Mouse (Mus musculus): ENCODE measurements around the gene Ppip5k2.
A peak's percentile ranks its signal among the peaks of the same experiment; 100 is the strongest.

The Ppip5k2 gene

DNA sequence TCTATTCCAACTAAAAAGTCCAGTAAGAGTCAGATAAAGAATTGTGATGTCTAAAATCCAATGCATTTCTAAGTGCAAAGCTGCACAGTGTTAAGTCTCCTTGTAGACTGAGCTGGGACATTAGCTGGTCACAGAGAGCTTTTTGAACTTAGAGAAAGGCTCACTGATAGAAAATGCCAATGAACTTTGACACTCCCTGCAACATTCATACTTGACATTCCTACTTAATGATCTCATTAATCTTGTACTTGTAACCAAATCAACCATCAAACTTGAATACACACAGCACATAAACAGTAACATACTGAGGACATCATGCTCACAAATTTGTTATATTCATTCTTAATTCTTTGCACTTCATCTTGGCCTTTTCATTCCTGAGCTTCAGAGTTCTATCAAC lies 10.4 kb downstream of the Ppip5k2 start:
- DNase-seq (ENCODE audit: low read depth, low spot score): no peak

DNA sequence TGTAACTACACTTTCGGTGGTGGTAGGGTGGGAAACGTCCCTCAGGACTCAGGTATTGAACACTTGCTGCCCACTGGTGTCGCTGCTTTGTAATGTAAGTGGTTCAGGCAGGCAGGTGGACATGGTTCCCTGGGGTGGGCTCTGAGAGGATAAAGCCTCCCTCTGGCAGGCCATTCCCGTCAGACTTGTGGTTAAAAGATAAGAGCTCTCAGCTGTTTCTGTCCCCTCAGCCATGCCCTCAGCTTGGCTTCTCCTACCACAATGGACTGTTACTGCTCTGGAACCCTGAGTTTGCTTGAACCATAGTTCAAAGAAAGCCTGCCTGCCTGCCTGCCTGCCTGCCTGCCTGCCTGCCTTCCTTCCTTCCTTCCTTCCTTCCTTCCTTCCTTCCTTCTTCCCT lies 15.8 kb downstream of the Ppip5k2 start:
- DNase-seq (ENCODE audit: low read depth, low spot score): no peak

DNA sequence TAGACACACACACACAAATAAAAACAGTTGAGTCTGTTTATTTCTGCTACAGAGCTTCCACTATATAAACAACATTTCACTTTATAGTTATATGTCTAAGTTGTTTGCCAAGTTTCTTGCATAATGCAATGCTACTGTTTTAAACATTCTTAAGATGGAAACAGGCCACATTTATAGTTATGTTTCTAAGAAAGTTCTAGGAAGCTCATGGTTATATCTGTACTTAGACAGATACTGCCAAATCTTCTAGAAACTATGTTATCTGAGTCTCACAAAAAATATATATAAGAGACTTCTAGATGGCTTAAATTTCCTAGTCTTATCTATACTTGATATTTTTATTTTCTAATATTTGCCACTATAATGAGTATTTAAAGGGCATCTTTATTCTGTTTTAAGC lies 17.0 kb downstream of the Ppip5k2 start:
- DNase-seq (ENCODE audit: low read depth, low spot score): no peak

DNA sequence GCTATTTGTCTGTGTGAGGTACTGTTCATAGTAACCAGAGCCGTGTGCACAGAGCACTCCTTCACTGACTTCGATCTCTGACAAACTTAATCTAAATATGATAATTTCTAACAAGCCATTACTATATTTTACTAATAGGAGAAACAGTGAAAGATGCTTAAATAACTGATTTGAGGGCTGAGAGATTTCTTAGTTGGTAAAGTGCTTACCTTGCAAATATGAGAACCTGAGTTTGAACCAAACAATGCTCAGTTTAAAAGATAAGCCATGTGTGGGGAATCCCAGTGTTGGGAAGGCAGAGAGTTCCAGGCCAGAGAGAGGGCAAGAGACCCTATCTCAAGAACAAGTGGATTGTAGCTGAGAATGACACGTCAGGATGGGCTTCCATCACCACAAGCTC lies 22.0 kb downstream of the Ppip5k2 start:
- no peak for DNase-seq (ENCODE audit: low read depth, low spot score)

DNA sequence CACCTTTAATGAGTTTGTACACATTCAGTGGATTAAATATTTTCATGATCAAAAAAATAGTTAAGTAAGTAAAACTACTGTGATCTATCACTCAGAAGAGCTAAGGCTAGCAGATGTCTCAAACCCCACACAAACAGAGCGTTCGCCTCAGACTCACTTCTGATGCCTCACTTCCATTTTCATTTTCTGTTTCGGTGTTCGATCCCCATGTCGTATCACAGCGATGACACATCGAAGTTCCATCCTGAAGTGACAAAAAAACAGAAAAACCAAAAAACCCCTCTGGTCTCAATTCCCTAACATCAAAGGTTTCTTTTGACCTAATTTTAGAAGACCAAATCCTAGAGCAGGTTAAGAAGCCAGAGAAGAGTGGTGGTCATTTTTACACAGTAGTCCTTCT lies 23.9 kb downstream of the Ppip5k2 start:
- no peak for DNase-seq (ENCODE audit: low read depth, low spot score)

DNA sequence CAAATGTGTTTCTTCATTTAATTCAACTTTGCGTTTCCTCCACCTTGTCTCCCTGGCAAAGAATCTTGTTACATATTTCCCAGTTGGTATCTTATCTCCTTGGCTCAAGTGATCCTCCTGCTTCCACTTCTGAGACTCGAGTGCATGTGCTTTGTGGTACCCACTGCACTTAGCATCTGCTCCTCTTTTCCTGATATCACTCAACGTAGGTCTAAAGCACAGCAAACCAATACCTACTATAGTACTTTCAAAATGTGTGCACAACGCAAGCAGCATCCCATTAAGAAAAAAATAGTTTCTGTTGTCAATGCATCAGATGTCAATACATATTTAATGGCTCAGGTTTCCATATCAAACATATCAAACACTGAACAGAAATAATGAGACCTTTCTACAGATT lies 24.5 kb downstream of the Ppip5k2 start:
- DNase-seq (ENCODE audit: low read depth, low spot score): no peak

DNA sequence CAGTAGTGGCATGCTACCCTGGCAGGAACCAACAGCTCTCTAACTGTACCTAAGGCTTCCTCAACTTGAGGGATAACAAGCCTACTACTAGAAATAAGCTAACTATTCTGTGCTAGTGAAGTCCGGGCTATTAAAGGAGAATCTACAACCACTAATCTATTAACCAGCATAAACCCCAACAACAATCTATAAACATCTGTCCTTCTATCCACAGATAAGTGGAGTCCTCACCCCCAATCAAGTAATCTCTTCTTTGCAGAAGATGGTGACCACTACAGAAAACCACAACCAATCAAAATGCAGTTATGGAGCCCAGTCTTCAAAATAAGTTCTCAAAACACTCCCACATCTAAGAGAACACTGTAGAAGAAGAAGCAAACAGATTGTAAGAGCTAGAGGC lies 27.1 kb downstream of the Ppip5k2 start:
- no peak for DNase-seq (ENCODE audit: low read depth, low spot score)

DNA sequence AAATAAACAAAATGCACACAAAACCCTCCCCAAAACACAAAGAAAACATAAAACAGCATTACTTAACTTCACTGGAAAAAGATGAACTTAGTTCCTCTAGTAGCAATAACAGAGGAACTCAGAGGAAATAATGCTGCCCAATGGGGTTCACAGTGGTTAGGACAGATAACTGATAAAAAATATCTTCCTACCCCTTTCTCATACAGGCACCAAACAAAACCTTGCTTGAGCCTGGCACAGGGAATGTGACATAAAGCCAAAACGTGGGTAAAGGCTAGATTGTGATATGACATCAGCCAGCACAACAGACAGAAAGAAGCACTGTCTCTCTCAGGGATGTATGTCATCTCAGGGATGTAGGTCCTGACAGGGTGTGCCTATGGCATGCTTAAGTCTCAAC lies 40.9 kb downstream of the Ppip5k2 start:
- no peak for DNase-seq (ENCODE audit: low read depth, low spot score)

DNA sequence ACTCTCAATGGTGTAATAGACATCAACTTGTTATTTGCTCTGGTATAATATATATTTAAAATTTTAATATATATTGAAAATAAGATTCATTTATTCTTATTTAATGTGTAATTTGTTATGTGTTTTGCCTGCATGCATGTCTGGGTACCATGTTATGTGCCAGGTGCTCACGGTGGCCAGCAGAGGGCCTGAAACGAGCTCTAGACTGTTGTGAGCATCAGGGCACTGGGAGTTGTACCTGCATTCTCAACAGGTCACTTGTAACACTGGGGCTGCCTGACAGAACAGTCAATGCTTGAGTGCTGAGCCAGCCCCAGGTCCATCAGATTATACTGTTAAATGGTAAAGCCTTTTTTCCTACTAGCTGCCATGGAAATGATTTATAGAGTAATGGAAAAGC lies 43.5 kb downstream of the Ppip5k2 start:
- peak; percentile 49 for DNase-seq (ENCODE audit: low read depth, low spot score)

DNA sequence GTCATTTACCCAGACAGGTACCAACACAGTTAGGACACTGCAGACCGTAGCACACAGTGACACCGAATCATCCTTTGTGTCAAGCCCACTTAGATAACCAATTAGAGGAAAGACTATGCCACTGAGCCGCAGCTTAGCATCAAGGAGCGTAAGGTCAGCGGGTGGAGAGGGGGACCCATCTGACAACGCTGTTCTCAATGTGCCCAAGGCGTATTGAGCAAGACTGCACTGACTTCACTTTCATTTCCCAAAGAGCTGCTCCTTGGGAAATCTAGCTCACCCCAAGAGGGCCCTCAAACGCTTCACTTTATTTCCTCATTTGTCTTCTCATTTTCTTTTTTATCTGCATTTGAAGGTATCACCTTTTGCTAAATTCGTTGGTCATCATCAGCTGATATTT lies 51.8 kb downstream of the Ppip5k2 start:
- DNase-seq (ENCODE audit: low read depth, low spot score): no peak

DNA sequence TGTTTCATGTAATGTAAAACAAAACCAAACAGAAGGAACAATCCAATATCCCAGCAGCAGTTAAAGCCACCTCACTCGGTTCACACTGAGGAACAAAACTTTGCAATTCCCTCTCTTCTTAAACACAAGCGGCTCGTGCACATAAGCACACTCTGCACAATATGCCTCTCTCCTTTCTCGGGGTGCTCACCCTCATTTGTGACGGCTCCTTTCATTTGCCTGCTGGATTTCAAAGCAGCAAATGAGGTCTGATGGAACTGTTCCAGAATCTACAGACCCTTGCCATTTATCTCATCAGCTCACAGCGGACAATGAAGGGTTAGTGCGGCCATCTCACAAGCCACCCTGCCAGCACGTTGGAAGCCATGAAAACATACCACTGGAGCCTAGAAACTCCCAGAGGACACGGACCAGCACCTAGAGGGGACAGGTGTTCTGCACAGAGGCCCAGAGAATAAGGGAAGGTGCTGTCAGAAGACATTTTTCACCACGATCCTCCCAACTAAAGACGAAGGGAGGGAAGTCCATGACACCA lies 55.8 kb downstream of the Ppip5k2 start:
- DNase-seq (ENCODE audit: low read depth, low spot score): no peak

DNA sequence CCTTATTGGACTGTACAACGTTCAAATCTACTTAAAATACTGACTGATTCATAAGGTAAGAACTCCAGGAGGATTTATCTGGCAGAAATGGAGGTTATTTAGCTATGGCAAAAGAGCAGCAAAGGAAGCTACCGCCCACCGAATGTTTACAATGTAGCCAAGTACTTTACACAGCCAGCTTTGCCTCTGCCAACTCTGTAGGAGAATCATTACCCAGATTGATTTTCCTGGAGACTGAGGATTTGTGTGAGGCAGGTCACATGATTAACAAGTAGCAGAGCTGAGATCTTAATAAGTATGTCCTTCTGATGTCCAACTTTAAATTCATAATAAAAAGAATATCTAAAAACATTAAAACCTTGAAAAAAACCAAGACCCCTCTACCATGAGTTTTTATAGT lies 59.7 kb downstream of the Ppip5k2 start:
- no peak for DNase-seq (ENCODE audit: low read depth, low spot score)

DNA sequence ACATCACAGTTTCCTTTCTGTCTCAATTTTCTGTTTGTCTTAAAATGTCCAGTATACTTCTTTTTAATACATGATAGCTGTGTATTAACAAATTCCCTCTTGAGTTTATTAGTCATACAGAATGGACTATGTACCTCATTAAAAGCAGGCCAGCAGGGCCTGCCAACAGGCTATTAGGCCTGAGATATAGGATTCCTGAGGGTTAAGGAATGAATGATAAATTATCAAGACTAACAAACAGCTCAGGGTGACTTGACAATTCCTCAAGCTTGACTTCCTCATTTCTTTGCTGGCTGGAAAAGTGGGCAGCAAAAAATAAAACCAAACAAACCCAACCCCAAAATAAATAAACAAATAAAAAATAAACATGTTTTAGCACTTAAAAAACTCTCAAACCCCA lies 64.8 kb downstream of the Ppip5k2 start:
- no peak for DNase-seq (ENCODE audit: low read depth, low spot score)

DNA sequence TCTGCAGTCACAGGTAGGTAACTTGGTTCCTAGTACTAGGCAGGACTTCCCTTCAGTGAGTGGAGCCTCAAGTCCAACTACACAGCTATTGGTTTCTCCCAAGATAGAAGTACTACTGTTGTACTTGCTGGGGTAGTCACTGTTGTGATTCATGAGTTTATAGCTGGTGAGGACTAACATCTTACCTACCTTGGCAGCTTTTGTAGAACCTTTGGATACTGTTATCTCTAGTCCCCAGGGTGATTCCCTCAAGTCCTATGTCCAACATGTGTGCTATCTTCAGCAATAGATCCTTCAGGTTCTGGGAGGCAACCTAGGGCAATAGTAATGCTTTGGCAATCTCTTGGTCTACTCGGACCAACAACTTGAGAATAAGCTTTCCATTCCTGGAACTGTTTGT lies 65.6 kb downstream of the Ppip5k2 start:
- no peak for DNase-seq (ENCODE audit: low read depth, low spot score)

DNA sequence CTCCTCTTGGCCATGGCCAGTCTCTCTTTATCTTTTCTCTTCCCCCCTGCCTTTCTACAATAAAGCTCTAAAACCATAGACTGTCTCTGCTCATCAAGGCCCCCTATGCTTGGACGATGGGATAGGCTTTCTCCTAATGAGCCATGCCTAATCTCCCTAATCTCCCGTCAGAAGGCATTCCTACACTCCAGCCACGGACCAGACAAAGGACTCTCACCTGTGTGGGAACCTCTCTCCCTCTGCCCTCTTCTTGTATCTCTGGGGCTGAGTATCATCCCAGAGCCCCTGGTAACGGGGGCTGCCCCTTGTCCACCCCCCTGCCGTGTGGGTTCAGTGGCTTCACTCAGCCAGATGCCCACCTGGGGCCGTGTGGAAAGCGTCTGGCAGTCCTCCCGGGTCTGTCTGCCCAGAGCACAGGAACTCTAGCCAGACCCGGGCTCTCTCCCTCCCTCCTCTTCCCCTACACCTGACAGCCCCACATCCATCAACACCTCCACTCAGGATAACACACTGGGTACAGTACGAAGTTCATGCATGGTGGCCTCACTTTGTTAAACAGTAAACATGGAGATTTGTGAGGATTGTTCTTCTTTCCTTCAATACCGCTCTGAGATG lies 71.1 kb downstream of the Ppip5k2 start:
- no peak for DNase-seq (ENCODE audit: low read depth, low spot score)

DNA sequence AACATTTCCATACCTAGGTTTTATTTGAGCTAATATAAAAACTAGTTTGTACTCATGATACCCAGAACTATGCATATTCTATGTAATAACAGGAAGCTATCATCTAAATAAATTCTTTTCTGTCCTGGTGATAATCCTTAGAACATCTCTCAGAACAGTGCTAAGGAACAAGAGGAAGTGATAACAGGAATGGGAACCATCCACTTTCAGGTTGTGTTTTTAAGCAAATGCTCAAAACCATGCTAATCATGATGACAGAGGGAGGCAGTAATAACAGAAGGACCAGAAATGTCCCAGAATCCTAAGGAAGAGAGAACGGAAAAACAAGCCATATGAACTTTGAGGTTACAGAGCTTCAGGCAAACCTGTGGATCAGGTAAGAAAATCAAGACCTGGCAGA lies 72.9 kb downstream of the Ppip5k2 start:
- no peak for DNase-seq (ENCODE audit: low read depth, low spot score)

DNA sequence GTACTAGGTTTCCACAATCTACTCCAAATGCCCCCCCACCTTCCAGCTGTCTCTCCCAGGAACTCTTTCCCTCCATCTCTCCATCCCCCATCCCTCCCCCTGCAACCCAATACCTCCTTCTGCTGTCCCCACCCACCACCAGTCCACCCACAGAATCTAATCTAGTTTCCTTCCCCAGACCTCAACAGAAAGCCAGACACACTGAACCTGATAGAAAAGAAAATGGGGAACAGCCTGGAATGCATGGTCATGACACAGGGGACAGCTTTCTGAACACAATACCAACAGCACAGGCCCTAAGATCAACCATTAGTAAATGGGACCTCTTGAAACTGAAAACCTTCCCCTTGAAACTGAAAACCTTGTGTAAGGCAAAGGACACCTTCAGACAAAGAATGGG lies 76.4 kb downstream of the Ppip5k2 start:
- DNase-seq (ENCODE audit: low read depth, low spot score): no peak

DNA sequence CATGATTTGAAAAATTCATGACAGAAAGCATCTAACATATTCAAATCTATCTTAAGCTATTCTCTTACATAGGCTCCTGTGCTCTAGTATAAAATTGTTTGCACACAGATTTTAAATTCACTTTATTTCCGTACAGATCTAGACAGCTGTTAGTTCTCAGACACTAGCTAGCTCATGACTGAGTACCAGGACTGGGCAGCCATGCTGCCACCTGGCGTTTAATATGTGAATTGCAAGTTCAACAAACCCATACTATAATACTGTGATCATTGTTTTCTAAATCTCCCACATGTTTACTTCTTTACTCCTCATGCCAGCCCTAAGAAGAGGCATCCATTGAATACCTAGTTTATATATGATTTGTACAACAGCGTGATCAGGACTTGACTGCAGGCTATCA lies 81.5 kb downstream of the Ppip5k2 start:
- DNase-seq (ENCODE audit: low read depth, low spot score): peak; percentile 66

DNA sequence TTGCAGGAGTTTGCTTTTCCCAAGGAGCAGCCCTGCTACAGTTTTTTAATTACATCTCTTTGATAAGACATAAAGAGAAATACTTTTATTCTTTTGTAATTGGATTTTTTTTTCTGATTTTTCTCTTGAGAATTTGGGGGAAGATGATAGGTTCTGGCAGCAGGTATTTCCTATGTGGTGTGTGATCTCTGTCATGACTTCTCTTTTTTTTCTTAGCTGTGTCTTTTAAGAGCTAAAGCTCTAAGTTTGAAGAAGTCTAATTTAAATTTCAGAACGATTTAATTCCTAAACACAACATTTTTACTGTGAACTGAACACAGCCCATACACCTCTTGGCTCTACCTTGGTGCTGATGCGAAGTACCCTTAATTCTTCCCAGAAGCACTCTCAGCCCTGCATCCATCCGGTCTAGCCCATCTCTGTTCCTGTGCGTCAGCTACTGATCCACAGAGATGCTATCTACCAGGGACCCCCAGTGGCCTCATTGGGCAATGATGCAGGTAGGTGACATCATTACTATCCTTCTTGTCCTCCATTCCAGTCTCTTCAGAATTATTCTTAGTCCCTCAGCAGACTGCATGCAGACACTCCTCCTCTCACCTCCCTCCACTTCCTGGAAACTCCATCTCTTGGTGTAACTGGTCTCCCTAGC lies 93.6 kb downstream of the Ppip5k2 start:
- peak; percentile 28 for DNase-seq (ENCODE audit: low read depth, low spot score)

DNA sequence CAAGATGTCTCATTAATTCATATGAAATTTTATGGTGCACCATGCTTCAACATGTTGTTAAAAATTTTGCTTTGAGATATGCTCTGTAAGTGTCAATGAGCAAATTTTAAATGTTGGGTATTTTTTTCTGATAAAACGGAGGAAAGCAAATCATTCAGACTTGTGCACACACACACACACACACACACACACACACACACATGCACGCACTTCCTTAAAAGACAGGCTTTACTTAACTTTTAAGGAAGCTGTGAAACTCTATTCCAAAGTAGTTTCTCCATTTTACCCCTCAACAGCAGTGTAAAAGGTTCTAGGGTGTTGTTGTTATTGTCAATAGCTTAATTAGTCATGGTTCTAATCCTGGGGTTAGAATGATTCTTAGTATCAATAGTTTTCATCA lies 94.1 kb downstream of the Ppip5k2 start:
- no peak for DNase-seq (ENCODE audit: low read depth, low spot score)

DNA sequence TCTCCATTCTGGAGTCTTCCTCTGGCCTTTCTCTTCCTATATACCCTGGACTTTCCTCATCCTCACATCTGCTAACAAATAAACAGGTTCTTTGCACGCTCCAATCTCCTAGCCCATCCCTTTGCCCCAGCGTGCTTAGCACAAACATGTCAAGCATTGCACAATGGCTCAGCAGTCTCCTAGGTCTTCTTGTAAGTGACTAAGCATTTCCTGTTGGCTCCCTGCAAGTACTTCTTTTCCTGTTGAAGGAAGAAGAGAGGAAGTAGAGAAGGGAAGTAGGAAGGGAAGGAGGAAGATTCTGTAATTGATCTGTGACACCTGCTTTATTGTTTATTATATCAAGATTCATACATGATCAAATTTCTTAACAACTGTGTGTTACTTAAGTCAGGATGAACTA lies 97.4 kb downstream of the Ppip5k2 start:
- no peak for DNase-seq (ENCODE audit: low read depth, low spot score)

DNA sequence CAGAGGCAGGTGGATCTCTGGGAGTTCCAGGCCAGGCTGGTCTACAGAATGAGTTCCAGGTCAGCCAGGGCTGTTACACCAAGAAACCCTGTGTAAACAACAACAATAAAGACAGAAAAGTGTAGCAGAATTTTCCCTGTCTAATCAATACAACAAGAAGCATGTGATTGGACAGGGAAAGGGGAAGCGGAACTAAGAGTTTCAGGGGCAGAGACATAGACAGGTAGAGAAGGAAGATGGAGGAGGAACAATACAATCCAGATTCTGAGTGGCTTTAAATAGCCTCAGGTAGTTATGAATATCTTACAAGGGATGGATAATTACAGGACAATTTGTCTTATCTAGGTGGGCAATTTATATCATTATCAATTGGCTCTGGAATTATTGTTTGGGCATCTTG lies 102.9 kb downstream of the Ppip5k2 start:
- DNase-seq (ENCODE audit: low read depth, low spot score): no peak

DNA sequence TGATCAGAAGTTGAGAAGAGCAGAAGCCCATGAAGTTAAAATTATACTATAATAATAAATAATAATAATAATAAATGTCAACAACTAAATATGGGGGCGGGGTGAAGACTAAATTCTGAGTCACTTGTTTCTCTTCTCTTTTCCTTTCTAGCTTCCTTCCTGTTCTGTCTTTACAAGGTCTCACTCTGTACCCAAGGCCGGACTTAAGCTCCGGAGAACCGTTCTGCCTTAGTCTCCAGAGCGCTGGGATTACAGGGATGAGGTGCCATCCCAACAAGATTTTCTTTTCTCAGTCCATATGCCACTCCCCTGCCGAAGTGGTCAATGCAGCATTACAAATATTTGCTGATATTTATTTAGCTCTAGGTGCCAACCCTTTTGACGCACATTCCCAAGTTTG lies 107.9 kb downstream of the Ppip5k2 start:
- peak; percentile 12 for DNase-seq (ENCODE audit: low read depth, low spot score)

All from ES-CJ7 (cell line).